Mouse (Mus musculus): Measurements from ENCODE around the gene Rps6ka5. TPM values are rescaled to one million over a fixed set of nuclear protein-coding genes. Genes with fewer than 3 reads are reported as not detected.

Gene Rps6ka5
- total and polyA plus RNA-seq, 3 experiments = 0.92 to 3.3 TPM; not detected in 1

DNA sequence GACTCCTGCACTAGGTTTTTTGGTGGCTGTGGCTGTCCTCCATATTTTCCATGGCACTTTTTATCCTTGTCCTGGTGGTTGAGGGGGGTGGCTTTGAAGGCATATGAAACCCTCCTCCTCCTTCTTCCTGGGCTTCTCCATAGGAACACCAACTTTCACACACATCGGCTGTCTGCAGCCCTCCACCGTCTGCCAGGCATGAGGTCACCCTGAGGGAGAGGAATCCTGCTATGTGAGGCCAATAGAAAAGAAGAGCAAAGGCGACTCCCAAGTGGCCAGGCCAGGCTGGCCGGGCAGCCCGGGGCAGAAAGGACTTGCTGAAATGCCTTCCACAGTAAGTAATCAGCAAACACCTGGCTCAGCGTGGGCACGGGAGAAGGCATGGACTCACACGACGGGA, 214.1 kb downstream of the Rps6ka5 start:
- Histone ChIP-seq H3K27ac (ENCODE audit: control insufficient read depth, low read depth, low read length) (no peak overlapping the region), H3K36me3 (ENCODE audit: control insufficient read depth in 1 of 2, insufficient read depth in 2 of 2, low read length in 2 of 2) (peaks cover 0 to 12% of the 10 kb centered on the region in 2 experiments; a peak in 2 of 4 replicates), H3K27me3 (ENCODE audit: control insufficient read depth in 1 of 2, insufficient read depth in 2 of 2, low read length in 2 of 2) (no peaks in the 10 kb centered on the region), H3K79me2 (ENCODE audit: control insufficient read depth, insufficient read depth, low read length, poor library complexity) (no peaks in the 10 kb centered on the region), H3K4me3 (ENCODE audit: control insufficient read depth in 1 of 2, insufficient read depth in 1 of 2, low read depth in 2 of 2, low read length in 2 of 2) (no peak overlapping the region), H3K9ac (ENCODE audit: control insufficient read depth, low read depth, low read length, poor library complexity, severe bottlenecking) (no peak overlapping the region), H3K4me1 (ENCODE audit: control insufficient read depth in 1 of 2, insufficient read depth in 2 of 2, low read length in 2 of 2) (peaks cover 0 to 14% of the 10 kb centered on the region in 2 experiments; a peak in 2 of 4 replicates), H3K9me3 (replicated peaks; ENCODE audit: insufficient read depth, low read length) (no peaks in the 10 kb centered on the region)
- TF ChIP-seq TCF12 (IDR thresholded peaks at IDR 0.05; ENCODE audit: low read depth, low read length) (no peak), MAFK (IDR thresholded peaks at IDR 0.05; ENCODE audit: borderline replicate concordance, low read depth, low read length) (no peak), MYB (IDR thresholded peaks at IDR 0.05; ENCODE audit: low read depth, low read length) (no peak), POLR2AphosphoS2 (IDR thresholded peaks at IDR 0.05; ENCODE audit: low read length) (no peak), GATA1 (IDR thresholded peaks at IDR 0.05; ENCODE audit: low read depth, low read length) (no peak), POLR2AphosphoS5 (IDR thresholded peaks at IDR 0.05; ENCODE audit: borderline replicate concordance, low read depth, low read length) (no peak), MAX (IDR thresholded peaks at IDR 0.05; ENCODE audit: low read length) (no peak), MAZ (IDR thresholded peaks at IDR 0.05; ENCODE audit: low read depth, low read length) (no peak), SMC3 (IDR thresholded peaks at IDR 0.05; ENCODE audit: low read depth, low read length) (no peak), POLR2A (IDR thresholded peaks at IDR 0.05; ENCODE audit: control insufficient read depth in 1 of 2, insufficient read depth in 1 of 2, low read depth in 1 of 2, low read length in 2 of 2, poor library complexity in 1 of 2) (no peak), RCOR1 (IDR thresholded peaks at IDR 0.05; ENCODE audit: low read depth, low read length) (no peak), TBP (IDR thresholded peaks at IDR 0.05; ENCODE audit: low read depth, low read length) (no peak), EP300 (IDR thresholded peaks at IDR 0.05; ENCODE audit: low read depth in 1 of 2, low read length in 2 of 2) (no peak), GABPA (IDR thresholded peaks at IDR 0.05; ENCODE audit: low read depth, low read length) (no peak), CTCF (IDR thresholded peaks at IDR 0.05 in 2 of 3, conservative IDR thresholded peaks at IDR 0.05 in 1 of 3; ENCODE audit: control insufficient read depth in 1 of 3, insufficient read depth in 1 of 3, low read depth in 2 of 3, low read length in 3 of 3, poor library complexity in 1 of 3, severe bottlenecking in 1 of 3) (no peak), MEF2A (IDR thresholded peaks at IDR 0.05; ENCODE audit: extremely low read depth, insufficient replicate concordance, low read depth, low read length, poor library complexity, severe bottlenecking) (no peak), ZNF384 (IDR thresholded peaks at IDR 0.05; ENCODE audit: low read depth, low read length) (no peak), RAD21 (IDR thresholded peaks at IDR 0.05; ENCODE audit: low read depth, low read length) (no peak)
- no peak for DNase-seq (ENCODE audit: low read depth, low spot score)

DNA sequence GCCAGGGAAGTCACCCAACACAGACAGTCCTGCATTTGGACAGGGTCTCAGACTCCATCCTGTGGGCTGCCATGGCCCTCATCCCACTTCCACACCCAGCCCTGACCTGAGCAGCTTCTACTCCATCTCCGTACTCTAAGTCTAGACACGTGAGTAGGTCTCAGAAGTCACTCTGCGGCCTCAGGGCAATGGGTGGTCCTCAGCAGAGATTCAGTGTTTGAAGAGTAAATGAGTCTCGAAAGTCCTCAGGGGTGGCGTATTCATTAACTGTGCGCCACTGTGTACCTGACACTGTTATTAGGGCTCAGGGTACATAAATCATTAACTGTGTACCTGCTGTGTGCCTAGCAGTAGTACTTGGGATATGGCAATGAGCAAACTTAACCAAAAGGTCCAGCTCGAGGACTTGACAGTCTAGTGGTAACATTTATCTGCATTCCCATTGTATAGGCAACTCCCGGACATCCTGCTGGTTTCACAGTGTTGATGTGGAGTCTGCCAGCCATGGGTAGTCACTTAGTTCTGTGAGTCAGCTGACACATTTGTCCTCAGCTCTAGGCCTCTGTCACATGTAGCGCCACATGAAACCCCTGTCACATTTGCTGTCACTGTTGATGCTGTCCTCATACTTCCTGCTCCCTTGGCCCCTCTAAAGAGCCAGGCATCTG, 217.0 kb downstream of the Rps6ka5 start:
- H3K9ac ChIP-seq (ENCODE audit: control insufficient read depth, low read depth, low read length, poor library complexity, severe bottlenecking) = no peak overlapping the region
- no peak overlapping the region for H3K4me3 ChIP-seq (ENCODE audit: control insufficient read depth in 1 of 2, insufficient read depth in 1 of 2, low read depth in 2 of 2, low read length in 2 of 2)
- H3K9me3 ChIP-seq (replicated peaks; ENCODE audit: insufficient read depth, low read length) = no peaks in the 10 kb centered on the region
- H3K4me1 ChIP-seq (ENCODE audit: control insufficient read depth in 1 of 2, insufficient read depth in 2 of 2, low read length in 2 of 2) = peaks cover 5 to 20% of the 10 kb centered on the region in 2 experiments
- peaks cover 0 to 18% of the 10 kb centered on the region in 2 experiments; a peak in 2 of 4 replicates for H3K36me3 ChIP-seq (ENCODE audit: control insufficient read depth in 1 of 2, insufficient read depth in 2 of 2, low read length in 2 of 2)
- no peak for TF ChIP-seq MYB (IDR thresholded peaks at IDR 0.05; ENCODE audit: low read depth, low read length)
- no peak for TF ChIP-seq ETS1 (IDR thresholded peaks at IDR 0.05; ENCODE audit: low read depth, low read length)
- no peak for TF ChIP-seq MXI1 (IDR thresholded peaks at IDR 0.05; ENCODE audit: low read depth, low read length)
- no peak for TF ChIP-seq ZKSCAN1 (IDR thresholded peaks at IDR 0.05; ENCODE audit: low read depth, low read length)
- no peak for TF ChIP-seq TAL1 (IDR thresholded peaks at IDR 0.05; ENCODE audit: low read length)
- no peak for TF ChIP-seq SIN3A (IDR thresholded peaks at IDR 0.05; ENCODE audit: low read length)
- no peaks in the 10 kb centered on the region for H3K79me2 ChIP-seq (ENCODE audit: control insufficient read depth, insufficient read depth, low read length, poor library complexity)
- no peak overlapping the region; the same call in 1 of the 2 replicates for H3K27ac ChIP-seq (ENCODE audit: control insufficient read depth, low read depth, low read length)
- no peaks in the 10 kb centered on the region for H3K27me3 ChIP-seq (ENCODE audit: control insufficient read depth in 1 of 2, insufficient read depth in 2 of 2, low read length in 2 of 2)
- no peak for DNase-seq (ENCODE audit: low read depth, low spot score)

Measured in MEL (cell line).